Mouse (Mus musculus) forebrain, embryonic 15.5 days (tissue): ENCODE results near the gene Grk6. TPM values are rescaled to one million over a fixed set of nuclear protein-coding genes. Genes with fewer than 3 reads are reported as not detected.

Experiments used
- ATAC-seq: fragments of 200-750 bp; cut with Nextera tagmentation; replicated peaks from 2 replicates; pipeline ENCODE4 v1.8.0; 2017; ENCODE audit warnings: mild to moderate bottlenecking, moderate TSS enrichment, moderate library complexity
- H3K27ac ChIP-seq: fragments of 300-500 bp; sonication (generic); replicated peaks from 2 replicates; pipeline ENCODE4 v1.5.1; 2015; ENCODE audit warnings: mild to moderate bottlenecking, inconsistent platforms
- H3K27me3 ChIP-seq: fragments of 300-500 bp; sonication (generic); 2 replicates; pipeline ENCODE4 v1.6.1; 2015; ENCODE audit warnings: inconsistent platforms
- H3K36me3 ChIP-seq: fragments of 300-500 bp; sonication (generic); 2 replicates; pipeline ENCODE4 v1.6.1; 2015; ENCODE audit warnings: mild to moderate bottlenecking, inconsistent platforms
- H3K4me1 ChIP-seq: fragments of 300-500 bp; sonication (generic); 2 replicates; pipeline ENCODE4 v1.6.1; 2015; ENCODE audit warnings: inconsistent platforms
- H3K4me2 ChIP-seq: fragments of 300-500 bp; sonication (generic); replicated peaks from 2 replicates; pipeline ENCODE4 v1.6.1; 2015; ENCODE audit warnings: mild to moderate bottlenecking, inconsistent platforms
- H3K4me3 ChIP-seq: fragments of 300-500 bp; sonication (generic); 2 replicates; pipeline ENCODE4 v1.5.1; 2015; ENCODE audit warnings: mild to moderate bottlenecking, inconsistent platforms
- H3K9ac ChIP-seq: fragments of 300-500 bp; sonication (generic); replicated peaks from 2 replicates; pipeline ENCODE4 v1.6.1; 2015; ENCODE audit warnings: mild to moderate bottlenecking, inconsistent platforms
- H3K9me3 ChIP-seq: fragments of 300-500 bp; sonication (generic); 2 replicates; pipeline ENCODE4 v1.6.1; 2016; ENCODE audit warnings: inconsistent platforms
- WGBS: fragments of 180-500 bp; shearing (Covaris S2); methylation state at CpG from one replicate; pipeline ENCODE4 v1.1.7; 2015; ENCODE audit warnings: mixed read lengths; 5-methylcytosine and 5-hydroxymethylcytosine counted together
- polyA plus RNA-seq: library from polyadenylated mRNA; unstranded; fragments of >200 nt; fragmentation: Nextera tagmentation; extraction: Ambion mirVana; gene quantifications from 2 replicates; pipeline ENCODE4 v1.2.1, GENCODE M21; 2015

The Grk6 gene
- 46.1 and 47.6 TPM in 2 replicates for polyA plus RNA-seq

DNA sequence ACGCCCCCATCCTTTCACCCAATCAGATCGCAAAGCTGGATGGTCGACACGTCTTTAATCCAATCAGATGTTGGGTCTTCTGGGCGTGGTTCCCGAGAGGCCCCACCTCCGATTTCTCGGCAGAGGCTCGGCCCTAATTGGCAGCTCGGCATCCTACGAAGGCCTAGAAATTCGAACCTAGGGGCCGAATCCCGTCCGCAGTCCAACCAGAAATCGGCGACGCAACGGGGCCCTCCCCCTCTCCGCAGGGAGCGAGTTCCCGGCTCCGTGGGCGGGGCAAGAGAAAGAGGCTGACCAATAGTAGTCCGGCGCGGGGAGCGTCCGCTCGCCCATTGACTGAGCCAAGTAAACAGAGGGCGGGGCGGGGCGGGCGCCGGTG lies at the start of gene Grk6:
Gene Grk6, plus strand, starts transcription at position 136 of the 379 bp plus-strand sequence.
- peak; percentile 97 for ATAC-seq
- no peaks in the 10 kb centered on the region for H3K27me3 ChIP-seq
- H3K4me3 ChIP-seq = peak within 1 kb of the TSS; percentile 69
- 0% methylated on average over 35 of the region's 35 CpGs for WGBS
- H3K4me1 ChIP-seq = peaks cover 29% of the 10 kb centered on the region
- peak within 1 kb of the TSS; percentile 97 for H3K27ac ChIP-seq
- 0 out of 2 replicates have a peak, but pooled peaks cover 3% of the 10 kb centered on the region for H3K36me3 ChIP-seq
- H3K9me3 ChIP-seq = no peaks in the 10 kb centered on the region
- H3K4me2 ChIP-seq = peak within 1 kb of the TSS; percentile 72
- H3K9ac ChIP-seq = peak within 1 kb of the TSS; percentile 81

- no peaks in the 10 kb centered on the region for H3K27me3 ChIP-seq
- H3K9ac ChIP-seq = no peak within 1 kb of the TSS
- H3K4me2 ChIP-seq = no peak within 1 kb of the TSS
- WGBS = 85% methylated on average over 1 of the region's 1 CpGs
- no peak for ATAC-seq
- no peaks in the 10 kb centered on the region for H3K4me1 ChIP-seq
- H3K27ac ChIP-seq = no peak within 1 kb of the TSS
- no peaks in the 10 kb centered on the region for H3K9me3 ChIP-seq
- no peaks in the 10 kb centered on the region for H3K36me3 ChIP-seq
- H3K4me3 ChIP-seq = no peak within 1 kb of the TSS
These were observed 46.8 kb upstream of the Grk6 start, which contains the start of gene Slc34a1 for GRCm38 (mm10) chr13:55398088-55398487. Slc34a1 (plus strand) TSS chr13:55398187.

GRCm38 (mm10) chr13:55399300-55400038 lies 45.4 kb upstream of the Grk6 start:
- no peaks in the 10 kb centered on the region for H3K27me3 ChIP-seq
- ATAC-seq = no peak
- WGBS = 56% methylated on average over 5 of the region's 5 CpGs

DNA sequence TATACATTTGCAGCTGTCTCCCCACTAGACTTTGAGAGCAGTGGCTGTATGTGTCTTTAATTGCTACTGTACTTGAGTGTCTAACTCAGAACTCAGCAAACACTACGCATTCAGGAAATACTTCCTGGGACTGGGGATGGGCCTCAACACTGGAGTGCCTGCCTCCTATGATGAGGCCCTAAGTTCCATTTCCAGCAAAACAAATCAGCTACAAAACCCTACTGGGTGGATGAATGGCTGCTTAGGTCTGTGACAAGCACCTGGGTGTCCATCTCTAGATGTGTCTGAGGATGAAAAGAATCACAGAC lies 44.9 kb upstream of the Grk6 start:
- no peak overlapping the region for H3K4me3 ChIP-seq
- H3K27me3 ChIP-seq = no peaks in the 10 kb centered on the region
- H3K9ac ChIP-seq = no peak overlapping the region
- WGBS = 87% methylated on average over 1 of the region's 1 CpGs
- H3K4me2 ChIP-seq = no peak overlapping the region
- no peaks in the 10 kb centered on the region for H3K36me3 ChIP-seq
- no peak for ATAC-seq
- no peak overlapping the region for H3K27ac ChIP-seq
- H3K4me1 ChIP-seq = peaks cover 11% of the 10 kb centered on the region
- no peaks in the 10 kb centered on the region for H3K9me3 ChIP-seq

More at GRCm38 (mm10) chr13:55399300-55400038, 45.4 kb upstream of the Grk6 start:
- H3K4me2 ChIP-seq = no peak overlapping the region
- no peaks in the 10 kb centered on the region for H3K9me3 ChIP-seq
- no peak overlapping the region for H3K27ac ChIP-seq
- peaks cover 11% of the 10 kb centered on the region for H3K4me1 ChIP-seq
- no peak overlapping the region for H3K4me3 ChIP-seq
- no peak overlapping the region for H3K9ac ChIP-seq
- H3K36me3 ChIP-seq = no peaks in the 10 kb centered on the region

DNA sequence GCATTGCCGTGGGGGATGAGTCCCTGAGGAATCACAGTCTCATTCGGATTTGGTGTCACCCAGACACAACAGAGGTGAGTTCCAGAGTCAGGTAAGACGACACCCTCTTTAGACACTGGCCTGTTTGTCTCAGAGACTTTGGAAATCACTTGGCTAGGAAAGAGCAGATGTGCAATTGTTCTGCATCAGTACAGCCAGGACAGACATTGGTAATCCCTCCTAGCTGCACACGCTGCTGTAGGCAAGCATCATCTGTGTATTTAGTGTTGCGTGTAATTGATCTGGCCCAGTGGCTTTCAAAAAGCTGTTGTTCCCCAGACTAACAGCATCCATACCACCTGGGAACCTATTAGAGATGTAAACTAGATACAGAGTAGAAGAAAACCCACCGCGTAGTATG lies 41.6 kb upstream of the Grk6 start:
- WGBS = 70% methylated on average over 7 of the region's 7 CpGs
- Histone ChIP-seq H3K27ac (no peak overlapping the region), H3K27me3 (no peaks in the 10 kb centered on the region), H3K9me3 (no peaks in the 10 kb centered on the region), H3K36me3 (no peaks in the 10 kb centered on the region), H3K4me3 (no peak overlapping the region), H3K4me2 (no peak overlapping the region), H3K4me1 (peaks cover 18% of the 10 kb centered on the region), H3K9ac (no peak overlapping the region)
- no peak for ATAC-seq

GRCm38 (mm10) chr13:55403935-55404852 lies 40.7 kb upstream of the Grk6 start:
- 43% methylated on average over 15 of the region's 15 CpGs for WGBS
- ATAC-seq = no peak
- no peaks in the 10 kb centered on the region for H3K36me3 ChIP-seq
- no peak overlapping the region for H3K9ac ChIP-seq
- no peak overlapping the region for H3K4me3 ChIP-seq
- no peaks in the 10 kb centered on the region for H3K9me3 ChIP-seq
- no peaks in the 10 kb centered on the region for H3K27me3 ChIP-seq
- H3K4me1 ChIP-seq = peaks cover 18% of the 10 kb centered on the region
- no peak overlapping the region for H3K4me2 ChIP-seq
- no peak overlapping the region for H3K27ac ChIP-seq

DNA sequence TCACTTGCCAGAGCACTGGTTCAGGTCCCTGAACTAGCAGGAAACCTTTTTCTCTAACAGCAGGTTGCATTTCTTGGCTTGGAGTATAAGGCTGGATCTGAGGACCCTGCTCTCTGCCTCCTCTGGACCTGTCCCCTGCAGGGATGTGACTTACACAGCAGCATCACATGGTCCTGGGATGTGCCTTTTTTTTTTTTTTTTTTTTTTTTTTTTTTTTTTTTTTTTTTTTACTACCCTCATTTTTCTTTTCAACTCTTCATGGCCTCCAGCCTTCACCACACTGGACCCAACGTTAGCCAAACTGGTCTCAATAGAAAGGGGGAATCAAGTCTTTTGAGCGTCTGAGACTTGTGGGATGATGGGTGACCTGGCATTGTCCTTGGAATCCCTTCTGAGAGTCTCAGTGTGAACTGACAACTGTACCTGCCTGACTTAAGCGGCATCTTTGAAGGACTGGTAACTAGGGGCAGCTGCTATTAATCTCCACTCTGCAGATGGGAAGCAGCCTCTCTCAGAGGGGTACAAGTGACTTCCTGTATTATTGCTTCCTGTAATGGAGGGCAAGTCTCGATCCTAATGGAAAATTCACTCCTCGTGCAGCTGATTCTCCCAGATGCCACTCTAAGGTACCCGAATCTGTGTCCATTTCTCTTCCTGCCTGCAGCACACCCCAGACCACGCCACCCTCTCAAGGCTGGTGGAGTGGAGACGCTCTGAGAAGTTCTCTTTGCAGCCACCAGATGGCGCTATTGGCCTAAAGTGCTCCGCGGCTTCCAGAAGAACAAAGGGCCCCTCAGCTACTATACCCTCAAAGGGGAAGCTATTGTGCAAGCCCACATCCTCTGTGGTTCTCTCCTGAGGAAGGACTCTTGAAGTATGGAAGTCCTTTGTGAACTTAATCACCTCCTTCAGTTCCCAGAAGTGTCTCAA lies 39.8 kb upstream of the Grk6 start:
- Histone ChIP-seq H3K4me3 (no peak overlapping the region), H3K9ac (0 out of 2 replicates have a peak overlapping the region, but pooled peaks have one; percentile 2), H3K36me3 (no peaks in the 10 kb centered on the region), H3K27me3 (no peaks in the 10 kb centered on the region), H3K4me1 (peaks cover 18% of the 10 kb centered on the region), H3K27ac (peak overlapping the region; percentile 71), H3K4me2 (peak overlapping the region; percentile 9; the same call in 1 of the 2 replicates), H3K9me3 (no peaks in the 10 kb centered on the region)
- ATAC-seq = peak; percentile 93
- 13% methylated on average over 11 of the region's 11 CpGs for WGBS

DNA sequence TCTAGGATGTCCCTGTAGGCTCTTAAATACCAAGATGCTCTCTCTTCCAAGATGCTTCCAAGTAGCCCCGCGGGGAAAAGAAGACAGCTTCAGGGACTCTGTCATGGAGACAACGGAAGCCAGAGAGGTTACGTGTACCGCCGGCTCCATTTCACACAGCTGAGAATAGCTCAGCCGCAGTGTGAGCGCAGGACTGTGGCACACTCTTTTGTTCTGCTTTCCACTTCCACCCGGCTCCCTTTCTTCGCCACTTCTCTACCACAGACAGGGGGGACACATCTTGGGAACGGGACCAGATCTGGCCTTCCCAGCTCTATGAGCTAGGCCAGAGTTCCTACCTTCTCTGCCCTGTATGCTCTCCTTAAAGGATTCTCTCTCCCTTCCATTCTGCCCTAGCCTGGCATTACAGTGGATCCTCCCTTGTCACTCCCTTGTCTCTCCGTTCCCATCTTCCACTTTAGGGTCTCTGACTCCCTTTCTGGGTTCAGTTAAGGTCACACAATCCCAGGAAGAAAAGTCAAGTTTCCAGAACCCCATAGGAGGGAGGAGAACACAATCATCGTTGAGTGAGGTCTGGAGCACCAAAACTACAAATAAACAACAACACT lies 39.0 kb upstream of the Grk6 start:
- Histone ChIP-seq H3K4me2 (0 out of 2 replicates have a peak overlapping the region, but pooled peaks have one; percentile 9), H3K27ac (peak overlapping the region; percentile 71), H3K27me3 (no peaks in the 10 kb centered on the region), H3K4me3 (no peak overlapping the region), H3K9me3 (no peaks in the 10 kb centered on the region), H3K36me3 (no peaks in the 10 kb centered on the region), H3K4me1 (peaks cover 18% of the 10 kb centered on the region), H3K9ac (0 out of 2 replicates have a peak overlapping the region, but pooled peaks have one; percentile 2)
- WGBS = 52% methylated on average over 13 of the region's 13 CpGs
- ATAC-seq = peak; percentile 75

- Histone ChIP-seq H3K4me1 (peaks cover 18% of the 10 kb centered on the region), H3K27me3 (no peaks in the 10 kb centered on the region), H3K27ac (no peak overlapping the region), H3K9ac (no peak overlapping the region), H3K4me3 (no peak overlapping the region), H3K4me2 (no peak overlapping the region), H3K9me3 (no peaks in the 10 kb centered on the region), H3K36me3 (no peaks in the 10 kb centered on the region)
- no peak for ATAC-seq
- 88% methylated on average over 4 of the region's 4 CpGs for WGBS
These were observed 37.5 kb upstream of the Grk6 start for GRCm38 (mm10) chr13:55407341-55407740.

DNA sequence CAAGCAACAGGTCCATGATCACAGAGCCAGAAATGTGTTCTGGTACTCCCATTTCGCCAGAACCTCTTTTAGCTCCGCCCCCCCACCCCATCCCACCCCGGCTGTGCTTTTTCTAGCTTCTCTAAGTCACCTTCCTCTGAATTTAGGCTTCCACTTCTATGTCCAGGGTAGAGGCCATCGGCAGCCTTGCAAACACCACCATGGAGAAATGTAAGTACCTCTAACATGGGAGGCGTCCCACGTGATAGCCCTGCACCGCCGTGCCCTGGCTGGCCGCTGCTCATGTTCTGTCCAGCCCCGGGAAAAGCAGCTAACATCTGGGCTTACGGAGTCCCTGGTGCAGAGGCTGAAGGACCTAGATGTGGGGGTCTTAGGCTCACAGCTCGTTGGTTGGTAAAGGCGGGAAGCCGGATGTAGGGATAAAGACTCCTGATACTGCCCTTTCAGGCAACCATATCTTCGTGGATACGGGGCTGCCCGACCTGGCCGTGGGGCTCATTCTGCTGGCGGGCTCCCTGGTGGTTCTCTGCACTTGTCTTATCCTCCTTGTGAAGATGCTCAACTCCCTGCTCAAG lies 36.2 kb upstream of the Grk6 start:
- ATAC-seq = no peak
- H3K4me2 ChIP-seq = no peak overlapping the region
- peaks cover 15% of the 10 kb centered on the region for H3K4me1 ChIP-seq
- no peak overlapping the region for H3K9ac ChIP-seq
- no peak overlapping the region for H3K4me3 ChIP-seq
- no peaks in the 10 kb centered on the region for H3K9me3 ChIP-seq
- WGBS = 88% methylated on average over 19 of the region's 19 CpGs
- no peaks in the 10 kb centered on the region for H3K27me3 ChIP-seq
- H3K36me3 ChIP-seq = no peaks in the 10 kb centered on the region
- H3K27ac ChIP-seq = no peak overlapping the region

DNA sequence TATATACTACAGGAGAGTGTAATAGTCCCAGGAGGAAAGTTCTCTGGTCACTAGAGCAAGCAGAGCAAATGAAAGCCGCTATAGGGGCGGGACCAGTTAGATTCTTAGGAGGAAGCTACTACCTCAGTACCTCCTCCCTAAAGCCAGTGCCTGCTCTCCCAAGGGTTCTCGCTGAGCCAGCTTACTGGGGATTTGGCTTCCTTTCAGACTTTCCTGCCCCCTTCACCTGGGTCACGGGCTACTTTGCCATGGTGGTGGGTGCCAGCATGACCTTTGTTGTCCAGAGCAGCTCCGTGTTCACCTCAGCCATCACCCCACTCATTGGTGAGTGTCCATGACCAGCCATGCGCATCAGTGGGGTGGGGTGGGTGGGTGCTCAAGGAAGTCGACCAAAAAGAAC lies 33.0 kb upstream of the Grk6 start:
- Histone ChIP-seq H3K9me3 (no peaks in the 10 kb centered on the region), H3K9ac (no peak overlapping the region), H3K36me3 (no peaks in the 10 kb centered on the region), H3K4me1 (peaks cover 8% of the 10 kb centered on the region), H3K4me2 (no peak overlapping the region), H3K27me3 (no peaks in the 10 kb centered on the region), H3K27ac (no peak overlapping the region), H3K4me3 (no peak overlapping the region)
- 79% methylated on average over 7 of the region's 7 CpGs for WGBS
- ATAC-seq = no peak
